Mouse (Mus musculus) ES-E14 (cell line): ENCODE measurements around the gene Dnlz.

Experiments used
- CHD2 ChIP-seq: IDR thresholded peaks from 2 replicates; pipeline ENCODE4 v1.6.1; 2014; ENCODE audit warnings: mild to moderate bottlenecking, low read depth, low read length, inconsistent platforms
- HCFC1 ChIP-seq: IDR thresholded peaks from 2 replicates; pipeline ENCODE4 v1.6.1; 2012; ENCODE audit warnings: low read length, inconsistent platforms, borderline replicate concordance; ENCODE audit not compliant: insufficient read depth
- MAFK ChIP-seq: IDR thresholded peaks from 2 replicates; pipeline ENCODE4 v1.6.1; 2014; ENCODE audit warnings: mild to moderate bottlenecking, low read depth, low read length, inconsistent platforms; ENCODE audit not compliant: insufficient read depth
- ZC3H11A ChIP-seq: IDR thresholded peaks from 2 replicates; pipeline ENCODE4 v1.6.1; 2012; ENCODE audit warnings: low read depth, mild to moderate bottlenecking, inconsistent platforms, low read length, borderline replicate concordance
- ZNF384 ChIP-seq: IDR thresholded peaks from 2 replicates; pipeline ENCODE4 v1.6.1; 2012; ENCODE audit warnings: low read depth, low read length, inconsistent platforms

GRCm38 (mm10) chr2:26327852-26328251 is 24.1 kb downstream of the Dnlz start:
- no peak for TF ChIP-seq ZNF384
- no peak for TF ChIP-seq ZC3H11A
- TF ChIP-seq CHD2 = no peak
- TF ChIP-seq MAFK = no peak
- no peak for TF ChIP-seq HCFC1
